Mouse (Mus musculus): Measurements from ENCODE around the gene Eya2. TPM values are rescaled to one million over a fixed set of nuclear protein-coding genes. Genes with fewer than 3 reads are reported as not detected.

Eya2 gene
- polyA plus RNA-seq, 1 experiment = 2.4 TPM

DNA sequence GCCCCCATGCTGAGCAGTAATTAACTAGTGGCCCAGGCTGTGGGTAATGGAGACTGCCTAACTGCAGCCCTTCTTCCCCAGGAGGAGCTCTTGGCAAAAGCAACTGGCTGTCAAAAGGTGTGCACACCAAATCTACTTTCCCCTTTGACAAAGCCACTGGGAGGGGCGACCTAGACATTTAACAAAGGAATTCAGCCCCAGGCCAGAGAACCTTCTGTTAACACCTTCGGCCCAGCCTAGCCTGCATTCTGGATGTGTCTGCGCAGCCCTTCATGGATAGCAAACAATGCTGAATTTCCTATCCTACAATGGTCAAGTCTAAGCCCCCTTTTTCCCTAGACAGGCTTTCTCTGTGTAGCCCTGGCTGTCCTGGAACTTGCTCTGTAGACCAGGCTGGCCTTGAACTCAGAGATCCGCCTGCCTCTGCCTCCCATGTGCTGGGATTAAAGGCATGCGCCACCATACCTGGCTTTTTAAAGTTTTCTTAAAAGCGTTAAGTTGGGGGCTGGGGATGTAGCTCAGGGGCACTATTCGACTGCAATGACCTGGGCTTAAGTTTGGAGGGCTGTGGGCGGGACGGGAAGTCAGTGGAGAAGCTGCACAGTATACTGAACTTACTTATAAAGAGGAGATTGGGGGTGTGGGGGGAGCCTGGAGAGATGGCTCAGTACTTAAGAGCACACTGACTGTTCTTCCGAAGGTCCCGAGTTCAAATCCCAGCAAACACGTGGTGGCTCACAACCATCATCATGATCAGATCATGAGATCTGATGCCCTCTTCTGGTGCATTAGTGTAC is 213.5 kb downstream of the Eya2 start:
- TF ChIP-seq CTCF (IDR thresholded peaks at IDR 0.05; ENCODE audit: control insufficient read depth, insufficient read depth, low read length) (no peak), POLR2A (IDR thresholded peaks at IDR 0.05; ENCODE audit: borderline replicate concordance, control insufficient read depth, low read depth, low read length) (no peak)
- no peak overlapping the region for H3K4me3 ChIP-seq (replicated peaks; ENCODE audit: control insufficient read depth, low read depth, low read length)
- H3K4me1 ChIP-seq (ENCODE audit: control insufficient read depth, insufficient read depth, low read length) = no peaks in the 10 kb centered on the region
- WGBS = 87% methylated on average over 12 of the region's 12 CpGs
- no peak overlapping the region for H3K27ac ChIP-seq (ENCODE audit: control insufficient read depth, insufficient read depth, low read depth, low read length, poor library complexity)

DNA sequence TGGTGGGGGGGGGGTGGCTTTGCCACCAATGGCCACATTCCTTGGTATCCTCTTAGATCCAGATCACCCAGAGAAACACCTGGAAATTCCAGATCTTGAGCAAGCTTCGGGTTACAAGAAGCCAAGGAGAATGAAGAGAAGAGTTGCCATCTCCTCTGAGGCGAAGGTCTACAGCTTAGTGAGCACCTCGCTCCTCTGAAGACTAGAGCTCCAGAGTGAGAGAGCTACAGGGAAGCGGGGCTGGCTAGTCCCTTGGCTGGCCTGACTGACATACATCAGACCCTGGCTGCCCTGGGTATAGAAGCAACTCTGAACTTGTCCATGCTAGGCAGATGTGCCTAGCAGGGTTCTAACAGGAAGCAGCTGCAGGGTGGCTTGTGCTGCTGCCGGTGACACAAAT is 214.3 kb downstream of the Eya2 start:
- 85% methylated on average over 5 of the region's 5 CpGs for WGBS
- no peak for TF ChIP-seq CTCF (IDR thresholded peaks at IDR 0.05; ENCODE audit: control insufficient read depth, insufficient read depth, low read length)
- no peak for TF ChIP-seq POLR2A (IDR thresholded peaks at IDR 0.05; ENCODE audit: borderline replicate concordance, control insufficient read depth, low read depth, low read length)

DNA sequence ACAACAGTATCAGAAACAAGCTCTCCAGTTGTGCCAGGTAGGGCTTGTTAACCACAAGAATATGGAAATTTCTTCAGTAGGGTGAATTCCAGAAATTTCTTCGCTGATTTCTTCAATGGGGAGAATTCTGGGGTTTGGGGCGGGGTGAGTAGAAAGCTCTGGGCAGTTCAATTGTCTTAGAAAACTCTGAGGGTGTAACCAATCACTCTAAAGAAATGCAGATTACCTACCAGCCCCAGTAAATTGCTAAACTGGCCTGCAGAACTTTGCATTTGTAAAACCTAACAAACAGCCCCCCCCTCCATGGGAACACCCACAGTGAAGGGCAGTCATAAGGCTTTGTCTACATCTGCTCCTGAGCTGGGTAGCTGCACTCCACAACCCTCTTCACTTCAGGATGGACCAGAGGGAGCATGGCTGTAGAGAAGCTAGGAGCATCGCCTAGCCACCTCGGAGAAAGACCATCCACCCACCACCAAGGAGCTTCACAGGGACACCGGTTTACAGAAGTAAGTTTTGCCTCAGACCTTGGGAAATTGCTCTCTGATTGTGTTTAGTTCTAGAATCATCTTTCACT is 215.2 kb downstream of the Eya2 start:
- no peak for TF ChIP-seq POLR2A (IDR thresholded peaks at IDR 0.05; ENCODE audit: borderline replicate concordance, control insufficient read depth, low read depth, low read length)
- no peak for TF ChIP-seq CTCF (IDR thresholded peaks at IDR 0.05; ENCODE audit: control insufficient read depth, insufficient read depth, low read length)
- 95% methylated on average over 5 of the region's 5 CpGs for WGBS
- Histone ChIP-seq H3K4me3 (replicated peaks; ENCODE audit: control insufficient read depth, low read depth, low read length) (no peak overlapping the region), H3K27ac (ENCODE audit: control insufficient read depth, insufficient read depth, low read depth, low read length, poor library complexity) (no peak overlapping the region), H3K4me1 (ENCODE audit: control insufficient read depth, insufficient read depth, low read length) (no peaks in the 10 kb centered on the region)

More for the DNA sequence above, 214.3 kb downstream of the Eya2 start:
- Histone ChIP-seq H3K4me3 (replicated peaks; ENCODE audit: control insufficient read depth, low read depth, low read length) (no peak overlapping the region), H3K4me1 (ENCODE audit: control insufficient read depth, insufficient read depth, low read length) (no peaks in the 10 kb centered on the region), H3K27ac (ENCODE audit: control insufficient read depth, insufficient read depth, low read depth, low read length, poor library complexity) (no peak overlapping the region)

DNA sequence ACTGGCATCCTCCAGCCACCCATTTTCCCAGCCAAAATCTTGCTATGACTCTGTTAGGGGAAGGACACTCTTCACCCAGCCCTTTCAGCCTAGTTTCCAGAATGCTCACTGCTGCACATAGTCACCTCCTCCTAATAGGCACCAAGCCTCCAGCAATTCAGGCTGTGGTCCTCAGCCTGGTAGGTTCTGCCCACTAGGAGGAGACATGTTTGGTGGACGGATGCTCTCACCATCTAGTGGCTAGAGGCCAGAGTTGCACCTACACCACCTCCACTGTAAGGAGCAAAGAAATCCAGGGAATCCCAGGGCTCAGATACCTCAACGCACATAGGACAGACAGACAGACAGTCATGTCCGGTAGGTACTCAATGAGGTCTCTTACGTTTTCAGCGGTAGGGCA is 216.7 kb downstream of the Eya2 start:
- peak; percentile 57 for TF ChIP-seq CTCF (IDR thresholded peaks at IDR 0.05; ENCODE audit: control insufficient read depth, insufficient read depth, low read length)
- no peak for TF ChIP-seq POLR2A (IDR thresholded peaks at IDR 0.05; ENCODE audit: borderline replicate concordance, control insufficient read depth, low read depth, low read length)
- no peak overlapping the region for H3K4me3 ChIP-seq (replicated peaks; ENCODE audit: control insufficient read depth, low read depth, low read length)
- H3K4me1 ChIP-seq (ENCODE audit: control insufficient read depth, insufficient read depth, low read length) = no peaks in the 10 kb centered on the region
- WGBS = 77% methylated on average over 5 of the region's 5 CpGs
- no peak overlapping the region for H3K27ac ChIP-seq (ENCODE audit: control insufficient read depth, insufficient read depth, low read depth, low read length, poor library complexity)

DNA sequence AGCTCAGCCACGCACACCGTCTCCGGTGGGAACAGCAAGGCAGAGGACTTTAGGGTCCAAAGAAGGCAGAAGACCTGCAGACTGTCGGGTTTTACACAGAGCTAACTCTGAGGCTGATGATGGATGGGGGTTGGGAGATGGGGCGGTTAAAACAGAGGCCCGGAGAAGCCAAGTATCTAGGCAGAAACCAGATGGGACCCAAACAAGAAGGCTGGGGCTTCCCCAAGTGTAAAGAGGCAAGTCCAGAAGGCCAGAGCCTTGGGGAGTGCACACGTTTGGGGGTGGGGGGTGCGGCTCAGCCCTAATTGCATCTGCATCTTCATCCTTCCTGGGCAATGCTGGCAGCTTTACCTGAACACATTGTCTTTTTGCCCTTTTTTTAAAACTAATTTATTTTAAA is 218.1 kb downstream of the Eya2 start:
- 92% methylated on average over 8 of the region's 8 CpGs for WGBS
- no peak for TF ChIP-seq POLR2A (IDR thresholded peaks at IDR 0.05; ENCODE audit: borderline replicate concordance, control insufficient read depth, low read depth, low read length)
- TF ChIP-seq CTCF (IDR thresholded peaks at IDR 0.05; ENCODE audit: control insufficient read depth, insufficient read depth, low read length) = no peak
- H3K27ac ChIP-seq (ENCODE audit: control insufficient read depth, insufficient read depth, low read depth, low read length, poor library complexity) = no peak overlapping the region

DNA sequence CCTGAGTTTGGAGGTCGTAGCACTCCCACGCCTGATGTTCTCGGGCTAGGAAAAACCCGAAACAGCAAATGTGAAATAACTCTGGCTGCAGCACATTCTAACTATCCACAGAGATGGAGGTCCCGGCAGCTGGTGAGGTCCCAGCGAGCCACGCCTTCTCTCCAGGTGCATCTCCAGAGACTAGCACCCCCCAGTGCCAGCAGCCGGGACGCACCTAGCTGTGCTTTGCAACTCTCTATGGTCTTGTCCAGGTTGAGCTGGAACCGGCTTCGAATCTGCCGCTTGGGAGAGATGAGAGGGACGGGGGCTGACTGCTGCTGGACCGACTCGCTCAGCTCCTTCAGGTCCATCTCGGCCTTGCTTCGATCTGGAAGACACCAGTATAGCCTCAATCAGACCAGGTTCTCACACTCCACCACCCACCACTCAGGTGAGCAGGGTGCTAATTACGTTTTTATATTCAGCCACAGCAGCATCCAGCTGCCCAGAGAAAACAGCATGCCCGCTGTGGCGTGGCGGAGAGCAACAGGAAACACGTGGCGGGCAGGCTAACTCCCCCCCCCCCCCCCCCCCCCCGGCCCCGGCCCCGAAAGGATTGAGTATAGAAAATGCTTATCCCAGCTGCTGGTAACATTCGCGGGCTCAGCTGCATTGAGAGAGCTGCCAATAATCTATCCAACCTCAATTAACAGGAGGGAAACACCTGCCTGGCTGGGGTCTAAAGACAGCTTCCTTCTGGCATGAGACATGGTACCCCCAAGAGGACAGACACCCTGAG is 220.5 kb downstream of the Eya2 start:
- WGBS = 68% methylated on average over 28 of the region's 28 CpGs
- TF ChIP-seq CTCF (IDR thresholded peaks at IDR 0.05; ENCODE audit: control insufficient read depth, insufficient read depth, low read length) (no peak), POLR2A (IDR thresholded peaks at IDR 0.05; ENCODE audit: borderline replicate concordance, control insufficient read depth, low read depth, low read length) (no peak)

More for the DNA sequence above, 218.1 kb downstream of the Eya2 start:
- Histone ChIP-seq H3K4me1 (ENCODE audit: control insufficient read depth, insufficient read depth, low read length) (no peaks in the 10 kb centered on the region), H3K4me3 (replicated peaks; ENCODE audit: control insufficient read depth, low read depth, low read length) (no peak overlapping the region)

DNA sequence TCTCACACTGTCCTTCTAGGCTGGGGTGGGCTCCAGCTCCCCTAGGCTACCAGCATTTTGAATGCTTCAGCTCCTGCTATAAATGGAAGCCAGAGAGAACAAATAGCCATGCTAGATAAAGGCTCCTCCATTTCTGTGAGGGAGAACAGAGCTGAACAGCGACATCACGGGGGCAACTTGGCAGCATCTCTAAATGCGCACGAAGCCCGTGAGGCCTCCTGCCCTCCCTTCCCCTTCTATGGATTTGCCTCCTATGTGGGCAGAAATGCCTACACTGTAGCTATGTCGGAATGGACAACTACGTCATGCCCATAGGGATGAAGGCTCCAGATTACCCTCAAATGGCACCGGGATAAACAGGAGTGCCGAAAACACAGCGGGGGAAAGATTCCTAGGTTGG is 222.6 kb downstream of the Eya2 start:
- Histone ChIP-seq H3K4me3 (replicated peaks; ENCODE audit: control insufficient read depth, low read depth, low read length) (no peak overlapping the region), H3K4me1 (ENCODE audit: control insufficient read depth, insufficient read depth, low read length) (no peaks in the 10 kb centered on the region), H3K27ac (ENCODE audit: control insufficient read depth, insufficient read depth, low read depth, low read length, poor library complexity) (no peak overlapping the region)
- 94% methylated on average over 10 of the region's 10 CpGs for WGBS
- no peak for TF ChIP-seq CTCF (IDR thresholded peaks at IDR 0.05; ENCODE audit: control insufficient read depth, insufficient read depth, low read length)
- TF ChIP-seq POLR2A (IDR thresholded peaks at IDR 0.05; ENCODE audit: borderline replicate concordance, control insufficient read depth, low read depth, low read length) = no peak

More for the DNA sequence above, 220.5 kb downstream of the Eya2 start:
- H3K4me3 ChIP-seq (replicated peaks; ENCODE audit: control insufficient read depth, low read depth, low read length) = no peak overlapping the region
- no peaks in the 10 kb centered on the region for H3K4me1 ChIP-seq (ENCODE audit: control insufficient read depth, insufficient read depth, low read length)
- no peak overlapping the region for H3K27ac ChIP-seq (ENCODE audit: control insufficient read depth, insufficient read depth, low read depth, low read length, poor library complexity)

DNA sequence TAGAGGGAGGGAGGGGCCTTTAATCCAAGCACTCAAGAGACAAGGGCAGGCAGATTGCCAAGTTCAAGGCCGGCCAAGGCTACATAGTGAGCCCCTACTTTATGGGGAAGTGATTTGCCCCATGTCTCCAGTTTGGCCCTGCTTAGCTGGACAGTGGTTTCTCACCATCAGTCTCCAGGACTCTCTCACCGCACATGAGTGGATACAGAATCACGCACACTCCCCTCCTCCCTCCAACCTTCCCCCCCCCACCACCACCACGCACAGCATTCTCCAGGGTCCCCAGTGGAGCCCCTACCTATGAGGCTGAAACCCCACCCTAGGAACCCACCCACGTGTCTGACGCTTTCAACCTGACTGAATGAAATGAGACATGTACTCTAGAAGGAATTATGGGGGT is 223.7 kb downstream of the Eya2 start:
- Histone ChIP-seq H3K4me1 (ENCODE audit: control insufficient read depth, insufficient read depth, low read length) (no peaks in the 10 kb centered on the region), H3K27ac (ENCODE audit: control insufficient read depth, insufficient read depth, low read depth, low read length, poor library complexity) (no peak overlapping the region), H3K4me3 (replicated peaks; ENCODE audit: control insufficient read depth, low read depth, low read length) (no peak overlapping the region)
- no peak for TF ChIP-seq CTCF (IDR thresholded peaks at IDR 0.05; ENCODE audit: control insufficient read depth, insufficient read depth, low read length)
- no peak for TF ChIP-seq POLR2A (IDR thresholded peaks at IDR 0.05; ENCODE audit: borderline replicate concordance, control insufficient read depth, low read depth, low read length)
- WGBS = 82% methylated on average over 6 of the region's 6 CpGs
